Mouse (Mus musculus) myocyte (in vitro differentiated cells): ENCODE data around the gene Adora3. TPM values are rescaled to one million over a fixed set of nuclear protein-coding genes. Genes with fewer than 3 reads are reported as not detected.
A peak's percentile ranks its signal among the peaks of the same experiment; 100 is the strongest.

Source experiments
- H3K27me3 ChIP-seq: one replicate; pipeline ENCODE4 v1.6.1; 2011; ENCODE audit not compliant: control insufficient read depth, insufficient read depth, insufficient read length
- H3K36me3 ChIP-seq: one replicate; pipeline ENCODE4 v1.6.1; 2011; ENCODE audit not compliant: control insufficient read depth, insufficient read depth
- H3K4me2 ChIP-seq: one replicate; pipeline ENCODE4 v1.6.1; 2011; ENCODE audit warnings: low read depth, control low read depth
- H3K4me3 ChIP-seq: one replicate; pipeline ENCODE4 v1.5.1; 2011; ENCODE audit warnings: mild to moderate bottlenecking, control low read depth, moderate library complexity
- H3K79me2 ChIP-seq: one replicate; pipeline ENCODE4 v1.6.1; 2011; ENCODE audit not compliant: control insufficient read depth, insufficient read depth
- H3ac ChIP-seq: one replicate; pipeline ENCODE4 v1.6.1; 2011; ENCODE audit not compliant: control insufficient read depth, insufficient read length
- CEBPB ChIP-seq: IDR thresholded peaks from 2 replicates; pipeline ENCODE4 v1.6.1; 2011; ENCODE audit warnings: mild to moderate bottlenecking, moderate library complexity; ENCODE audit not compliant: poor library complexity, insufficient read depth, severe bottlenecking
- E2F4 ChIP-seq: IDR thresholded peaks from one replicate; pipeline ENCODE4 v1.6.1; 2011; ENCODE audit warnings: mild to moderate bottlenecking, control low read depth, moderate library complexity; ENCODE audit not compliant: insufficient read depth
- MAX ChIP-seq: IDR thresholded peaks from one replicate; pipeline ENCODE4 v1.6.1; 2011; ENCODE audit warnings: low read depth, mild to moderate bottlenecking, control low read depth
- MYOD1 ChIP-seq, 3 experiments: IDR thresholded peaks; one replicate each; pipeline ENCODE4 v1.6.1; 2011; ENCODE audit warnings: control low read depth in 2 of 3, low read depth in 2 of 3, mild to moderate bottlenecking in 2 of 3, moderate library complexity in 1 of 3; ENCODE audit not compliant: insufficient read length in 2 of 3, control insufficient read depth in 1 of 3
- MYOG ChIP-seq, 3 experiments: IDR thresholded peaks; one replicate each; pipeline ENCODE4 v1.6.1; 2011; ENCODE audit warnings: control low read depth in 2 of 3, low read depth in 2 of 3, mild to moderate bottlenecking in 2 of 3; ENCODE audit not compliant: insufficient read length in 2 of 3, control insufficient read depth in 1 of 3, insufficient read depth in 1 of 3
- POLR2A ChIP-seq: IDR thresholded peaks from one replicate; pipeline ENCODE4 v1.6.1; 2011; ENCODE audit warnings: low read depth, mild to moderate bottlenecking, control low read depth, moderate library complexity; ENCODE audit not compliant: insufficient read length
- POLR2AphosphoS2 ChIP-seq: IDR thresholded peaks from one replicate; pipeline ENCODE4 v1.6.1; 2011; ENCODE audit warnings: low read depth, control low read depth; ENCODE audit not compliant: insufficient read length
- REST ChIP-seq: IDR thresholded peaks from one replicate; pipeline ENCODE4 v1.6.1; 2011; ENCODE audit warnings: mild to moderate bottlenecking, control low read depth, moderate library complexity; ENCODE audit not compliant: insufficient read depth, insufficient read length
- SRF ChIP-seq: IDR thresholded peaks from one replicate; pipeline ENCODE4 v1.6.1; 2011; ENCODE audit warnings: low read depth; ENCODE audit not compliant: control insufficient read depth, insufficient read length
- TCF12 ChIP-seq: IDR thresholded peaks from one replicate; pipeline ENCODE4 v1.6.1; 2011; ENCODE audit warnings: mild to moderate bottlenecking, control low read depth; ENCODE audit not compliant: poor library complexity, insufficient read depth, severe bottlenecking
- TCF3 ChIP-seq: IDR thresholded peaks from one replicate; pipeline ENCODE4 v1.6.1; 2011; ENCODE audit warnings: low read depth, control low read depth; ENCODE audit not compliant: insufficient read length
- USF1 ChIP-seq: IDR thresholded peaks from one replicate; pipeline ENCODE4 v1.6.1; 2011; ENCODE audit warnings: low read depth, mild to moderate bottlenecking, control low read depth, moderate library complexity
- polyA plus RNA-seq: library from polyadenylated mRNA; unstranded; fragments of >200 nt; fragmentation: generic; extraction: Trizol; gene quantifications from one replicate; pipeline ENCODE4 v1.2.1, GENCODE M21; 2012; ENCODE audit warnings: missing spikeins

Adora3 gene
- polyA plus RNA-seq, 1 experiment: not detected

GRCm38 (mm10) chr3:105861747-105862366 is 8.8 kb upstream of the Adora3 start:
- no peak overlapping the region for H3K4me3 ChIP-seq
- TF ChIP-seq CEBPB: no peak
- TF ChIP-seq SRF: no peak
- no peak for TF ChIP-seq E2F4
- TF ChIP-seq POLR2AphosphoS2: no peak
- TF ChIP-seq MAX: no peak
- no peak for TF ChIP-seq TCF3
- no peak for TF ChIP-seq REST
- TF ChIP-seq MYOG (IDR thresholded peaks at IDR 0.05; ENCODE audit: control insufficient read depth in 1 of 3, insufficient read depth in 1 of 3, insufficient read length in 2 of 3, low read depth in 2 of 3): no peak
- no peak for TF ChIP-seq MYOD1 (IDR thresholded peaks at IDR 0.05; ENCODE audit: control insufficient read depth in 1 of 3, insufficient read length in 2 of 3, low read depth in 2 of 3)
- no peak for TF ChIP-seq TCF12
- no peak for TF ChIP-seq USF1
- TF ChIP-seq POLR2A: no peak
- H3K27me3 ChIP-seq: peaks cover 14% of the 10 kb centered on the region
- no peak overlapping the region for H3K4me2 ChIP-seq
- H3ac ChIP-seq: no peak overlapping the region
- H3K36me3 ChIP-seq: no peaks in the 10 kb centered on the region
- H3K79me2 ChIP-seq: no peaks in the 10 kb centered on the region

DNA sequence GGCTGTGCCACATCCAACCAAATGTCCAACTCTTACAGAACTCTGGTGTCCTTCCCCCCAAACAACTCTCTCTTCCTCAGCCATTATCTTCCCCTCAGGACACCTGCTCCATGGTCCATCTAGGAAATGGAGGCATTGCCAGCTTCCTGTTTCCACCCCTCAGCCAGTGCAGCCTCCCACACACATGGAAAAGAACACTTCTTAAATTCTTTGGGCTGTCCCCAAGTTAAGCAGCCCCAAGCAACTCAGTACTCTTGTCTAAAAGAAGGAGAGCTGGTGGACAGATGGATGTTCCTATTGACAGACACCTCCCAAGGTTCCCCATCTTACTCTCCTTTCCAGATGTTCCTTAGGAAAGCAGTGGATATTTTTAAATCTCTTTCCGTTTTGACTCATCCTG is 6.5 kb upstream of the Adora3 start:
- H3K36me3 ChIP-seq: no peaks in the 10 kb centered on the region
- no peak for TF ChIP-seq POLR2AphosphoS2
- TF ChIP-seq E2F4: no peak
- TF ChIP-seq REST: no peak
- TF ChIP-seq CEBPB: no peak
- TF ChIP-seq MYOG (IDR thresholded peaks at IDR 0.05; ENCODE audit: control insufficient read depth in 1 of 3, insufficient read depth in 1 of 3, insufficient read length in 2 of 3, low read depth in 2 of 3): no peak
- no peak for TF ChIP-seq TCF12
- no peak for TF ChIP-seq USF1
- TF ChIP-seq MAX: no peak
- no peak for TF ChIP-seq POLR2A
- TF ChIP-seq TCF3: no peak
- no peak for TF ChIP-seq SRF
- TF ChIP-seq MYOD1 (IDR thresholded peaks at IDR 0.05; ENCODE audit: control insufficient read depth in 1 of 3, insufficient read length in 2 of 3, low read depth in 2 of 3): no peak
- no peak overlapping the region for H3K4me3 ChIP-seq
- H3ac ChIP-seq: no peak overlapping the region
- H3K79me2 ChIP-seq: no peaks in the 10 kb centered on the region
- peaks cover 20% of the 10 kb centered on the region for H3K27me3 ChIP-seq
- H3K4me2 ChIP-seq: no peak overlapping the region

GRCm38 (mm10) chr3:105865122-105865521 is 5.5 kb upstream of the Adora3 start:
- Histone ChIP-seq H3K4me3 (no peak overlapping the region), H3K36me3 (no peaks in the 10 kb centered on the region), H3ac (no peak overlapping the region), H3K4me2 (no peak overlapping the region), H3K27me3 (peaks cover 20% of the 10 kb centered on the region), H3K79me2 (no peaks in the 10 kb centered on the region)
- no peak for TF ChIP-seq MYOD1 (IDR thresholded peaks at IDR 0.05; ENCODE audit: control insufficient read depth in 1 of 3, insufficient read length in 2 of 3, low read depth in 2 of 3)
- no peak for TF ChIP-seq E2F4
- no peak for TF ChIP-seq POLR2A
- no peak for TF ChIP-seq MYOG (IDR thresholded peaks at IDR 0.05; ENCODE audit: control insufficient read depth in 1 of 3, insufficient read depth in 1 of 3, insufficient read length in 2 of 3, low read depth in 2 of 3)
- no peak for TF ChIP-seq USF1
- no peak for TF ChIP-seq TCF3
- no peak for TF ChIP-seq SRF
- TF ChIP-seq REST: no peak
- TF ChIP-seq TCF12: no peak
- no peak for TF ChIP-seq CEBPB
- TF ChIP-seq POLR2AphosphoS2: no peak
- no peak for TF ChIP-seq MAX

GRCm38 (mm10) chr3:105868135-105868534 is 2.5 kb upstream of the Adora3 start:
- no peak overlapping the region for H3K4me3 ChIP-seq
- H3ac ChIP-seq: no peak overlapping the region
- no peaks in the 10 kb centered on the region for H3K36me3 ChIP-seq
- H3K4me2 ChIP-seq: no peak overlapping the region
- peaks cover 12% of the 10 kb centered on the region for H3K27me3 ChIP-seq
- no peaks in the 10 kb centered on the region for H3K79me2 ChIP-seq
- TF ChIP-seq TCF3 (no peak), CEBPB (no peak), MAX (no peak), TCF12 (no peak), MYOG (IDR thresholded peaks at IDR 0.05; ENCODE audit: control insufficient read depth in 1 of 3, insufficient read depth in 1 of 3, insufficient read length in 2 of 3, low read depth in 2 of 3) (no peak), POLR2A (no peak), SRF (no peak), REST (no peak), POLR2AphosphoS2 (no peak), USF1 (no peak), MYOD1 (IDR thresholded peaks at IDR 0.05; ENCODE audit: control insufficient read depth in 1 of 3, insufficient read length in 2 of 3, low read depth in 2 of 3) (no peak), E2F4 (no peak)

DNA sequence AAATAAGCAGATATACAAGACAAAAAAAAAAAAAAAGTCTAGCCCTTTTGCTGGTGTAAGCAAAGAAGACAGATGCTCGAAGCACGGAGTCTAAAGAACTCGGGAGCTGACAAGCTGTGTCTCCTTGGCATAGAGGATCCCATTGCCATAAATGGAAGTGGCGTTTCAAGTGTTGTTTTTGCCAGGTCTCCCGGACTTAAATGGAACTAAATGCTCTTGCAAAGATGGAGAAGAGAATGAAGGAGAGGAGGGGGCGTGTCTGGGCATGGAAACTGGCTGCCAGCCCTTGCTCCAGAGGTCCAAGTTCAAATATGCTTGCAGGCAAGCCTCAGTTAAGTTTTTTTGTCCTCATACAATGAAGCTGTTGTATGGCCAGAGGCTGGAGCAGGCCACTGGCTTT is 1.4 kb downstream of the Adora3 start:
- H3K4me3 ChIP-seq: no peak overlapping the region
- H3K4me2 ChIP-seq: peak overlapping the region; percentile 59
- no peak overlapping the region for H3ac ChIP-seq
- TF ChIP-seq SRF (peak; percentile 79), MYOD1 (IDR thresholded peaks at IDR 0.05; ENCODE audit: control insufficient read depth in 1 of 3, insufficient read length in 2 of 3, low read depth in 2 of 3) (no peak), TCF12 (no peak), E2F4 (no peak)
- no peaks in the 10 kb centered on the region for H3K36me3 ChIP-seq
- peaks cover 6% of the 10 kb centered on the region for H3K27me3 ChIP-seq
- no peaks in the 10 kb centered on the region for H3K79me2 ChIP-seq
